Mouse (Mus musculus) C2C12 (cell line): ENCODE results near the gene Arl8b. TPM values are rescaled to one million over a fixed set of nuclear protein-coding genes. Genes with fewer than 3 reads are reported as not detected.

ENCODE experiments used
- H3K27me3 ChIP-seq: one replicate; pipeline ENCODE4 v1.6.1; 2011; ENCODE audit not compliant: control insufficient read depth, insufficient read depth, insufficient read length
- H3K36me3 ChIP-seq: one replicate; pipeline ENCODE4 v1.6.1; 2011; ENCODE audit not compliant: control insufficient read depth, insufficient read depth
- H3K4me3 ChIP-seq: one replicate; pipeline ENCODE4 v1.5.1; 2011; ENCODE audit warnings: mild to moderate bottlenecking, control low read depth; ENCODE audit not compliant: poor library complexity, insufficient read depth, severe bottlenecking
- H3K79me2 ChIP-seq: one replicate; pipeline ENCODE4 v1.6.1; 2011; ENCODE audit not compliant: control insufficient read depth, insufficient read depth
- H3K79me3 ChIP-seq: one replicate; pipeline ENCODE4 v1.6.1; 2011; ENCODE audit warnings: low read depth, control low read depth
- H3ac ChIP-seq: one replicate; pipeline ENCODE3; 2011; ENCODE audit warnings: low read depth; ENCODE audit not compliant: control insufficient read depth, insufficient read length
- CEBPB ChIP-seq: IDR thresholded peaks from one replicate; pipeline ENCODE4 v1.6.1; 2011; ENCODE audit warnings: low read depth, mild to moderate bottlenecking, control low read depth, moderate library complexity
- CTCF ChIP-seq: IDR thresholded peaks from one replicate; pipeline ENCODE4 v1.5.1; 2011; ENCODE audit not compliant: control insufficient read depth, insufficient read depth, insufficient read length
- FOSL1 ChIP-seq: IDR thresholded peaks from one replicate; pipeline ENCODE4 v1.8.0; 2011; ENCODE audit warnings: mild to moderate bottlenecking, low read length; ENCODE audit not compliant: poor library complexity, insufficient read depth, severe bottlenecking
- MAX ChIP-seq: IDR thresholded peaks from one replicate; pipeline ENCODE4 v1.6.1; 2011; ENCODE audit warnings: mild to moderate bottlenecking, control low read depth
- MYOD1 ChIP-seq: IDR thresholded peaks from one replicate; pipeline ENCODE4 v1.6.1; 2011; ENCODE audit warnings: low read depth; ENCODE audit not compliant: control insufficient read depth, insufficient read length
- MYOG ChIP-seq: IDR thresholded peaks from one replicate; pipeline ENCODE4 v1.6.1; 2011; ENCODE audit not compliant: control insufficient read depth, insufficient read length; ENCODE audit errors: extremely low read depth
- USF1 ChIP-seq: IDR thresholded peaks from one replicate; pipeline ENCODE4 v1.6.1; 2011; ENCODE audit warnings: low read depth, mild to moderate bottlenecking, control low read depth, moderate library complexity
- polyA plus RNA-seq: library from polyadenylated mRNA; unstranded; fragments of >200 nt; fragmentation: generic; extraction: Trizol; gene quantifications from one replicate; pipeline ENCODE4 v1.2.1, GENCODE M21; 2012; ENCODE audit warnings: missing spikeins

Arl8b gene
- polyA plus RNA-seq, 1 experiment: 22.1 TPM

GRCm38 (mm10) chr6:108870421-108870820 lies 87.5 kb downstream of the Arl8b start:
- Histone ChIP-seq H3ac (no peak overlapping the region), H3K4me3 (no peak overlapping the region), H3K36me3 (no peaks in the 10 kb centered on the region), H3K79me2 (no peaks in the 10 kb centered on the region), H3K79me3 (no peaks in the 10 kb centered on the region), H3K27me3 (peaks cover 4% of the 10 kb centered on the region)
- TF ChIP-seq FOSL1: no peak
- TF ChIP-seq MYOD1: no peak
- no peak for TF ChIP-seq MYOG
- no peak for TF ChIP-seq MAX
- TF ChIP-seq CEBPB: no peak
- no peak for TF ChIP-seq USF1
- no peak for TF ChIP-seq CTCF

GRCm38 (mm10) chr6:108871251-108871650 lies 88.4 kb downstream of the Arl8b start:
- no peak overlapping the region for H3K4me3 ChIP-seq
- H3ac ChIP-seq: no peak overlapping the region
- TF ChIP-seq MYOG (no peak), CEBPB (no peak), USF1 (no peak), CTCF (no peak), FOSL1 (no peak), MYOD1 (no peak), MAX (no peak)
- no peaks in the 10 kb centered on the region for H3K36me3 ChIP-seq
- H3K79me3 ChIP-seq: no peaks in the 10 kb centered on the region
- H3K79me2 ChIP-seq: no peaks in the 10 kb centered on the region
- peaks cover 8% of the 10 kb centered on the region for H3K27me3 ChIP-seq

Other genes starting within 250 kb of the Arl8b start
- gene Bhlhe40, start 122.5 kb upstream of the Arl8b start, polyA plus RNA-seq: 15.3 TPM
- 11.1 TPM for gene Edem1, start 45.5 kb downstream of the Arl8b start, polyA plus RNA-seq